Mouse (Mus musculus) lung, postnatal 0 days (tissue): ENCODE data around the gene Klhl32. TPM values are rescaled to one million over a fixed set of nuclear protein-coding genes. Genes with fewer than 3 reads are reported as not detected.

Source experiments
- ATAC-seq: fragments of 200-750 bp; cut with Nextera tagmentation; 2 replicates; pipeline ENCODE4 v1.8.0; 2017; ENCODE audit warnings: moderate library complexity
- DNase-seq: peaks from one replicate; pipeline ENCODE4 v3.0.0-alpha.2; 2016; ENCODE audit warnings: low spot score
- H3K27ac ChIP-seq: fragments of 300-500 bp; sonication (generic); 2 replicates; pipeline ENCODE4 v1.5.1; 2014; ENCODE audit warnings: antibody characterized with exemption, mild to moderate bottlenecking, low read length, mixed read lengths
- H3K27me3 ChIP-seq: fragments of 300-500 bp; sonication (generic); replicated peaks from 2 replicates; pipeline ENCODE4 v1.6.1; 2014; ENCODE audit warnings: low read length, mixed read lengths; ENCODE audit not compliant: insufficient read depth
- H3K36me3 ChIP-seq: fragments of 300-500 bp; sonication (generic); 2 replicates; pipeline ENCODE4 v1.6.1; 2014; ENCODE audit warnings: low read length, mixed read lengths; ENCODE audit not compliant: insufficient read depth
- H3K4me1 ChIP-seq: fragments of 300-500 bp; sonication (generic); 2 replicates; pipeline ENCODE4 v1.6.1; 2014; ENCODE audit warnings: antibody characterized with exemption, low read depth, low read length, mixed read lengths; ENCODE audit not compliant: insufficient read depth
- H3K4me2 ChIP-seq: fragments of 300-500 bp; sonication (generic); replicated peaks from 2 replicates; pipeline ENCODE4 v1.6.1; 2014; ENCODE audit warnings: low read depth, mild to moderate bottlenecking, low read length, moderate library complexity, mixed read lengths
- H3K4me3 ChIP-seq: fragments of 300-500 bp; sonication (generic); 2 replicates; pipeline ENCODE4 v1.5.1; 2014; ENCODE audit warnings: low read depth, low read length
- H3K9ac ChIP-seq: fragments of 300-500 bp; sonication (generic); replicated peaks from 2 replicates; pipeline ENCODE4 v1.6.1; 2014; ENCODE audit warnings: low read depth, mild to moderate bottlenecking
- H3K9me3 ChIP-seq: fragments of 300-500 bp; sonication (generic); 2 replicates; pipeline ENCODE4 v1.6.1; 2016; ENCODE audit warnings: low read length, mixed read lengths
- CTCF ChIP-seq: IDR thresholded peaks from 2 replicates; pipeline ENCODE4 v1.5.1; 2016; ENCODE audit warnings: antibody characterized with exemption, mild to moderate bottlenecking
- EP300 ChIP-seq: IDR thresholded peaks from 2 replicates; pipeline ENCODE4 v1.6.1; 2016; ENCODE audit warnings: antibody characterized with exemption, mild to moderate bottlenecking, control low read depth
- WGBS: fragments of 180-500 bp; shearing (Covaris S2); extraction: QIAGEN DNeasy Blood & Tissue Kit; methylation state at CpG from one replicate; pipeline ENCODE4 v1.1.7; 2014; 5-methylcytosine and 5-hydroxymethylcytosine counted together
- polyA plus RNA-seq: library from polyadenylated mRNA; unstranded; fragments of >200 nt; fragmentation: Nextera tagmentation; extraction: Ambion mirVana; gene quantifications from 2 replicates; pipeline ENCODE4 v1.2.1, GENCODE M21; 2015

Klhl32 gene
- polyA plus RNA-seq, 1 experiment from 2014 or later = 0.95 TPM

DNA sequence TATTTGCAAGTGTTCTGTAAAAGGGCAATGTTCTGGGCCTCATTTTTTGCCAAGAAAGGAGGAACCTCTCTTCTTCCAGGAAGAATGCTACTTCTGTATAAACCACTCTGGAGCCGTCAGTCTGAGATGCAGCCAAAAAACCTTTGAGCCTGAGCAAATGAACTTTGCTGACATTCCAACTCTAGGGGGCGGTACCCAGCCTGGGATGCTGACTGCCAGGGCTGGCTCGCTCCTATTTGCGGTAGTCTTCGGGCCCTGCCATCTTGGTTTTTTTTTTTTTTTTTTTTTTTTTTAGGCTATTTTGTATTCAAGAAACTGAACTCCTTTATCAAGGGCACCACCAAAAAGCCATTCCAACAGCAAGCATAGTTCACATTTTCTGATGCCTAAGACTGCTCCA is 230.5 kb downstream of the Klhl32 start:
- Histone ChIP-seq H3K9ac (no peak overlapping the region), H3K9me3 (no peaks in the 10 kb centered on the region), H3K36me3 (no peaks in the 10 kb centered on the region), H3K4me2 (no peak overlapping the region), H3K27ac (no peak overlapping the region), H3K4me3 (no peak overlapping the region), H3K4me1 (no peaks in the 10 kb centered on the region), H3K27me3 (no peaks in the 10 kb centered on the region)
- DNase-seq (peak; percentile 8), ATAC-seq (no peak)
- 66% methylated on average over 5 of the region's 5 CpGs for WGBS
- TF ChIP-seq CTCF (no peak), EP300 (no peak)

DNA sequence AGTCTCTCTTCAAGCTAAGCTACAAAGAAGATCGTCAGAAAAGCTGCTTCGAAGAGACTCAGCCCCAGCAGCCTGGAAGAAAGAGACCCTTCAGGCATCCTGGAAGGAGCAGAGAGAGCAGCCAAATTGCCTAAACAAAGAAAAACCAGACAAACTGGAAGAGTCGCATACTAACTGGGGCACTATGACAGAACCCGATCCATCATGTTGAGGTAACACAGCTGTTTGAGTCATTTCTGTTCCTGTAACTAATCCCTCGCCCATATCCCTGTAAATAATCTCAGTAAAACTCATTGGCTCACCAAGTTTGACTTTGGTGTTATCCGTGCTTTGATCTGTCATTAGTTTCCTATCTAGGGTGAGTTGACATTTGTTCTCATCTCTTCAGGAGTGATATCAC is 230.9 kb downstream of the Klhl32 start:
- TF ChIP-seq CTCF (no peak), EP300 (no peak)
- no peak overlapping the region for H3K27ac ChIP-seq
- ATAC-seq = peak; percentile 35
- H3K4me3 ChIP-seq = no peak overlapping the region
- H3K9me3 ChIP-seq = no peaks in the 10 kb centered on the region
- H3K27me3 ChIP-seq = no peaks in the 10 kb centered on the region
- no peaks in the 10 kb centered on the region for H3K4me1 ChIP-seq
- H3K9ac ChIP-seq = no peak overlapping the region
- no peak overlapping the region for H3K4me2 ChIP-seq
- no peaks in the 10 kb centered on the region for H3K36me3 ChIP-seq
- peak; percentile 16 for DNase-seq
- WGBS = 29% methylated on average over 6 of the region's 6 CpGs

DNA sequence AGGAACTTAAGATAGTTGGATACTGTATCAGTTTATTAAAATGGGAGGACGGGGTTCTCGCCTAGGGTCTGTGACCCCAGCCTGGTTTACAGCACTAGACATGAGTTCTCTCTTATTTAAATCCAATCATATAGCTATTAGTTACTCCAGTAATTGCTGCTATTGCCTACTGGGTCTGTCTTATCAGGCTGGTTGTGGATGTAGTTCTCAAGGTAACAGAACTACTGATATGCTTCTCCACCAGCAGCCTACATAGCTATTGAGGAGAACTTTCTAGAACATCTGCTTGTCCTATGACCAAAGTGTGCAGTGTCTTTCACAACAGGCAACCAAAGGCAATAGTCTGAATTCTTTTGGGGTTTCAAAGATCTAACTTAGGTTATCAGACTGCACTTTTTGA is 241.4 kb downstream of the Klhl32 start:
- Histone ChIP-seq H3K4me3 (no peak overlapping the region), H3K27ac (no peak overlapping the region), H3K4me1 (no peaks in the 10 kb centered on the region), H3K9ac (no peak overlapping the region), H3K9me3 (no peaks in the 10 kb centered on the region), H3K27me3 (no peaks in the 10 kb centered on the region), H3K4me2 (no peak overlapping the region), H3K36me3 (no peaks in the 10 kb centered on the region)
- WGBS = 99% methylated on average over 2 of the region's 2 CpGs
- TF ChIP-seq CTCF (no peak), EP300 (no peak)
- ATAC-seq = no peak
- no peak for DNase-seq

DNA sequence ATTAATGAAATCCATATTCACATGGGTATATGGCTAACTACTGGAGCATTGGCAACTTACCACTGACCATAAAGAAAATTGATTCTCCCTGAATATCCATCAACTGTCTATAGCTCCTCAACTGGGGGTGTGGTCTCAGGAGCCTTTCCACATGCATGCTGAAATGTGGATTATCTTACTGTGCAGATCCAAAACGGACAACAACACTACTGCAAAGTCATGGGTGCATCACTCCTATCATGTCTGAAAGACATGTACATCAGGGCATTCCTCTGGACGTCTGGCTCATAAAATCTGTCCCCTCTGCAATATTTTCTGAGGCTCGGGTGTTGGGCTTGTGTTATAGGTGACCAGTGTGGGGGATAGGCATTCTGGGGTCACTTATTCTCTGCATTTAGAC is 241.8 kb downstream of the Klhl32 start:
- H3K4me3 ChIP-seq = no peak overlapping the region
- H3K4me1 ChIP-seq = no peaks in the 10 kb centered on the region
- H3K36me3 ChIP-seq = no peaks in the 10 kb centered on the region
- no peaks in the 10 kb centered on the region for H3K9me3 ChIP-seq
- no peaks in the 10 kb centered on the region for H3K27me3 ChIP-seq
- TF ChIP-seq EP300 (no peak), CTCF (no peak)
- ATAC-seq (no peak), DNase-seq (no peak)
- no peak overlapping the region for H3K9ac ChIP-seq
- no peak overlapping the region for H3K27ac ChIP-seq
- WGBS = 82% methylated on average over 3 of the region's 3 CpGs
- no peak overlapping the region for H3K4me2 ChIP-seq

DNA sequence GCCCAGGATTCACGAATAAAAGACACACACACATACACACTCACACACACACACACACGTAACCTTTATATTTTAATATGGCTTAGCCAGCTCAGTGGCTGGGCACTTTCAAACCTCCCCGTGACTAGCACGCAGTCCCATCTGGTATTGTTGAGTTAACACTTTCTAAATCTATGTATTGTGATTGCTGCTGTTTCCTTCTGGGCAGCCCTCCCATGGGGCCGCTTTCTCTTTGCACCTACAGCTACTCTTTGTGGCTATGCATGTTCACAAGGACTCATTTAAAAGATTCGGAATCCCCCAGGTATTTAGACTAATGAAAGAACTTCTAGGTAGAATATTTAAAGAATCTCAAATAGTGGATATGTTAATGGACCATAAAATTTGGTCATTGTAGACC is 249.2 kb downstream of the Klhl32 start:
- TF ChIP-seq CTCF (no peak), EP300 (no peak)
- H3K27ac ChIP-seq = no peak overlapping the region
- no peaks in the 10 kb centered on the region for H3K27me3 ChIP-seq
- ATAC-seq (no peak), DNase-seq (no peak)
- H3K4me1 ChIP-seq = no peaks in the 10 kb centered on the region
- 89% methylated on average over 6 of the region's 6 CpGs for WGBS
- H3K9me3 ChIP-seq = no peaks in the 10 kb centered on the region
- H3K9ac ChIP-seq = no peak overlapping the region
- no peak overlapping the region for H3K4me3 ChIP-seq
- no peak overlapping the region for H3K4me2 ChIP-seq
- no peaks in the 10 kb centered on the region for H3K36me3 ChIP-seq

DNA sequence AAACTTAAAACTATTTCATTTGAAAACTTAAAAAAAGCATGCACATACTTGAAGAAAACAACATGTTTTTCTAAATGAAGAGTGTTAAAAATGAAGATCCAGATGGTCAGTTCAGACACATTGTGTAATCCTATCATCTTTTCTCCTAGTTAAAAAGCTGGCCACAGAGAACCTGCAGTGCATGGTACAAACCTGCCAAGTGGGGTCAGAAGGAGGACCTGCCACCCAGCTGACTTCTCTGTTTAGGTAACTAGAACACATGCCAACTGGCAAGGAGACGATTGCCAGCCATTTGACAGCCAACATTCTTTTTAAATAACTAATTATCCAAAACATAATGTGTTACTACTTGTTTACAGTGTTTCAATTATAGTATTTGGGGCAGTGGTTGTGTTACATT is 252.3 kb downstream of the Klhl32 start:
- H3K27ac ChIP-seq = no peak overlapping the region
- H3K27me3 ChIP-seq = no peaks in the 10 kb centered on the region
- 62% methylated on average over 1 of the region's 1 CpGs for WGBS
- H3K4me3 ChIP-seq = no peak overlapping the region
- TF ChIP-seq CTCF = no peak
- TF ChIP-seq EP300 = no peak
- H3K4me2 ChIP-seq = no peak overlapping the region
- DNase-seq (no peak), ATAC-seq (no peak)
- H3K9ac ChIP-seq = no peak overlapping the region
- H3K9me3 ChIP-seq = no peaks in the 10 kb centered on the region
- no peaks in the 10 kb centered on the region for H3K4me1 ChIP-seq
- H3K36me3 ChIP-seq = no peaks in the 10 kb centered on the region

DNA sequence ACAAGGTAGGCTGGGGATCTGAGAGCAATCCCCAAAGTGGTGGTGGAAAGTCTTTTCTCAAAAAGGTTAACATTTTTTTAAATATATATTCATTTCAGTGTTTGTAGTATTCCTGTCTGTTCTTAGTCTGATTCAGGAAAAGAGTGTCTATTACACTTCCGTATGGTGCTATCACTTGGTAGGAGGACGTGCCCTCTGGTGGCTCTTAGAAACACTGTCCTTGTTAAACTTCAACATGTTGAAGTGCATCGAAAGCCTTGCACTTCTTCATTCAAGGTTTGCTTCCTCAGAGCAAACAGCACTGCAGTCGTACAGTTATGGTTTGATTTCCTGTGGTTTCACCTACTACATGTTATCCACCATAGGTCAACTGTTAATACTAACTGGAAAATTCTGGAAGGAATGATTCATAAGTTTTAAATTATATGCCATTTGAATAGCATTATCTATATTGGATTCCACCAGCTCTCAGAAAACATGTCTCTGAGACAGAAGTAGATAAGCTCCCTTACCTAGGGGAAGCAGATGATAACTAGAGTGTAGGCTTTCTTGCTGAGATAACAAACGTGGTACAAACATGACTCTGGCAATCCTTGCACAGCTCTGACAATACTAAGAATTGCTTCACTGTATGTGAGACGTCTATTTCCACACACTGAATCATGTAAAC is 253.8 kb downstream of the Klhl32 start:
- Histone ChIP-seq H3K4me3 (no peak overlapping the region), H3K27me3 (no peaks in the 10 kb centered on the region), H3K36me3 (no peaks in the 10 kb centered on the region), H3K9ac (no peak overlapping the region), H3K4me1 (no peaks in the 10 kb centered on the region), H3K9me3 (no peaks in the 10 kb centered on the region), H3K27ac (no peak overlapping the region), H3K4me2 (no peak overlapping the region)
- WGBS = 72% methylated on average over 6 of the region's 6 CpGs
- TF ChIP-seq EP300 (no peak), CTCF (no peak)
- no peak for ATAC-seq
- DNase-seq = no peak
